Mouse (Mus musculus): ENCODE measurements around the gene Vps53.

Gene Vps53

DNA sequence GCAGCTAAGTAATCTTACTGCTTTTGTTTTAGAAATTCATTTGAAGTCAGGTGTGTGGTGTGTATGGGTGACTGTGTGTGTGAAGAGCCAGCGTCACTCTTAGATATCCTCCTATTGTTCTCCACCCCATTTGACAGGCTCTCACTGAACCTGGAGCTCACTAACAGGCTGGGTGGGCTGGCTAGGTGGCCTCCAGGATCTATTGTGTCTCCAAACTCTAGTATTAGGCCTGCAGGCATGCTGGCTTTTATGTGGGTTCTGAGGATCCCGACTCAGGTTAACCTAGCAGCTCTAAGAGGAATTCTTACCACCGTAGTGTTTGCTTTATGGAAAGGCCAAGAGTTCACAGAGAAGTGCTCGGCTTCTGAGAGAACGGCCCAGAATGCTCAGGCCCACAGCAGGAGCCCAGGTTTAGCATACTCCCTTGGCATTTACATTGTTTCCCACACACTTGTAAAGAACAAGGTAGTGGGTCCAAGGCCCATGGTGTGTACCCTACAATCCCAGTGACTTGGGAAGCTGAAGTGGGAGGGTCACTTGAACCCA is 128.4 kb downstream of the Vps53 start:
- DNase-seq: no peak

DNA sequence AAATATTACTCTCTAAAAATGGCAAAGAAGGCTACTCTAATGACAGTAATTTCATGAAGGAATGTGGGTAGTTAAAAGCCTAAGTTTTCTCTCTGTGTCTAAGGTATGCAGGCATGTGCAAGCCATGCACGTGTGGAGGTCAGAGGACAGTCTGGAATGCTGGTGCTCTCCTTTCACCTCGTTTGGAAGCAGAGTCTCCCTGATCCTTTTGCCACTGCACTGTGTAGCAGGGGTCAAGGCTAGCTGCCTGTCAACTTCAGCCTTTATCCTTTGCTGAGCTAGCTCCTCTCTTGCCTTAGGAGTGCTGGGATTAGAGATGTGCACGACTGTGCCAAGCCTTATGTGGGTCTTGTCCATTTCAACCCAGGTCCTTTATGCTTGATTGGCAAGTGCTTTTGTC is 128.9 kb downstream of the Vps53 start:
- no peak for DNase-seq

DNA sequence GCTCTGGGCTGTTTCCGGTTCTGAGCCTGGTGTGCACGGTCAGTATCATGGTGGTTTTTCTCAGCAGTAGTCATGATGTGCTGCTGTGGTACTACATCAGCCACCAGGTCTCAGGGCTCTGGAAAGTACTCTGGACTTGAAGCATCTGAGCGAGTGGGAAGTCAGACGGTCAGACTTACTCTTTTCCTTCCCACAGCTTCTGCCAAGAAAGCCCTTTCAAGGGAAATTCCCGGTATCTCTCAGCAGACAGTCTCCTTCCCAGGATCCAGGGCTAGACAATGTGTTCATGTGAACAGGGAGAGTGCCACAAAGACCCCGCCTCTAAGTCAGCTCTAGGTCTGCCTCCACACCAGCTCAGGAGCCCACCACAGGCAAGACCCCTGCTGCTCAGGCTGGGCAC is 134.1 kb downstream of the Vps53 start:
- no peak for DNase-seq

DNA sequence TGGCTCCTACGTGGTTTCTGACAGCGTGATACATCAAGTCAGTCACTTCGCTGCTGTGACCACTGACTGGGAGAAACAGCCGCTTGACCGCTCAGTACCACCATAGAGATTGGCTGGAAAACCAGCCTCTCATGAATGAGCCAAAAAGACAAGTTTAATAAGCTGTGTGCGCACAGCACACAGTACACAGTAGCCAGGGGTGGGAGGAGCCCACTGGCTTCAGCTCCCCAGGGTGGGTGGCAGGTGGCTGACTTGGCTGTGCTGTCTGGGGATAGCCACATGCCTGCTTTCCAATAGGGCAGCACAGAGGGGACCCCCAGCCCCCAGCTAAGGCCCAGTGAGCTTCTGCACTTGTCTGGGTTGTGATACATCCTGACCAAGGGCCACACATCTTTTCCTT is 135.0 kb downstream of the Vps53 start:
- peak; percentile 63 to 80 for DNase-seq

DNA sequence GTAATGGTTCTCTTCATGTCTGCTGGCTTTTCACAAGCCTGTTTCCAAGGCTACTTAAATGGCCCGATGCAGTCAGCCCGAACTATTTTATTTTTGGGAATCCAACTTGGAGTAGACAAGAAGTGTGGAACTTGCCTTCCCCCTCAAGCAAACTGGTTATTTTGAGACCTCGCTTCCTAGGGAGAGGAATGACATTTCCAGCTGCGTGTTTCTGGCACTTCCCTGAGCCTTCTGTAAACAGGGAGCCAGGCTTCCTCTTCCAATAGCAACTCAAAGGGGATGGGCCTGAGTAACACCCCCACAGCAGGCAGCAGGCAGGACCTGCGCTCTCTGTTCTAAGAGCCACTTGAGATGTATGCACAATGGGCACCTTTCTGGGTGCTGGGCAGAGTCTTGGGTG is 136.6 kb downstream of the Vps53 start:
- peak in 1 of 2 experiments; percentile 42 for DNase-seq

DNA sequence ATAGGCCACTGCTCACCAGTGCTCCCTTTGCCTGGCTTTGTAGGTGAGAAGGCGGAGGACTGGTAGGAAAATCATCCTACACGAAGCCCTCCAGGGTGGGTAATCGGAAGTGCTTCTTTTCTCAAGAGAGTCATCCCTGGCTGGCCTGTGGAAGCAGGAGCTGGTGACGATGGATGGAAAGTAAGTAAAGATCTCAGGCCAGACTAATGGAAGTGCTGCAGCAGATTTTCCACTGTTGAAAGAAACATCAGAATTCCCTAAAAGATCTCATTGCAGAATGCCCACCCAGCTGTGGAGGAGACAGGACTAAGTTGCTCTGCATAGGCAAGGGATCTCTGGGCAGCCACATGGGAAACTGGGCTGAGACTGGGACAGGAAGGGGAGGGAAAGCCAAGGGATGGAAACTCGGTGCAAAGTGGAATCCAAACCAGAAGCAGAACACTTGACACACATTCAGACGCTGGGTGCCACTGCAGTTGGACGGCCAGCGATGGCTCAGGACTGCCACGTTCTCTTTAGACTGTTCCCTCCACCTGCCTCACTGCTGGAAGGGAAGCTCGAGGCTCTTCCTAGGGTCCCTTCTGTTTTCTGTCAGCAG is 137.3 kb downstream of the Vps53 start:
- no peak for DNase-seq

DNA sequence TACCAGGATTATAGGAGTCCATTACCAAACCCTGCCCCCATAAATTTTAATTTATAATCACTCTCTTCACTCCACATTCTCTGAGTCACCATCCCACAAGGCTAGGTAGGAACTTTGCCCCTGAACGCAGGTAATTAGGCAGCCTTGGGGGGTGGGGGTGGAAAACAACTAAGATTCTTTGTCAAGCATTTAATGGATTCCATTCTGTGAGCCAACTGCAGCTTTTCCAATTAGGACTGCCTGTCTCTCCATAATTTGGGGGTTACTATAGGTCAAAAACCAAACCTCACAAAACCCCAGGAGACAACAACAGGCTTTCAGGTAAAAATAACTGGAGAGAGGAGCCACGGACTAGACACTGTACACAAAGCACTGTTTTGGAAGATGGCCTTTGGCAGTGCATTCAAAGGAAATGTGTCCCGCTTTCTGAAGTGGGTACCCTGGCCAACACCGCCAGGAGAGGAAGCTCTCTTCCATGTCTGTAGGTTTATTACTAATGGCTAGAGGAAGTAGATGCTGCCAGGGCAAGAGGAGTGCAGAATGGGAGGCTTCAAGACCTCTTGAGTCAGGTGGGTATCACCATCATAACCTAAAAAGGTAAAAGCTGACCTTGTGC is 138.6 kb downstream of the Vps53 start:
- DNase-seq: peak in 1 of 2 experiments; percentile 33

DNA sequence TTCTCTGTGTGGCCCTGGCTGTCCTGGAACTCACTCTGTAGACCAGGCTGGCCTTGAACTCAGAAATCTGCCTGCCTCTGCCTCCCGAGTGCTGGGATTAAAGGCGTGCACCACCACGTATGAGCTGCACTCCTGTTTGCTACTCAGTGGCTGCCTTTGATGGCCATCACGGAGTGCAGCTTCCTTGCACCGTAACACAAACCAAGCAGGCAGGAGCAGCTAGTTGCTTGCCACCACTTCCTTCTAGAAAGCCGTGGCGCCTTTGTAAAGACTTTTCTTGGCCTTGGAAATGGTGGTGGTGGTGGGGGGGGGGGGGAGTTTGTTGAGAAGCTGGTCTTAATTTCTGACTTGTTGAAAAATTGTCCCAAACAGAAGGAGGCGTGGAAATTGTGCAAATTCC is 139.3 kb downstream of the Vps53 start:
- no peak for DNase-seq

DNA sequence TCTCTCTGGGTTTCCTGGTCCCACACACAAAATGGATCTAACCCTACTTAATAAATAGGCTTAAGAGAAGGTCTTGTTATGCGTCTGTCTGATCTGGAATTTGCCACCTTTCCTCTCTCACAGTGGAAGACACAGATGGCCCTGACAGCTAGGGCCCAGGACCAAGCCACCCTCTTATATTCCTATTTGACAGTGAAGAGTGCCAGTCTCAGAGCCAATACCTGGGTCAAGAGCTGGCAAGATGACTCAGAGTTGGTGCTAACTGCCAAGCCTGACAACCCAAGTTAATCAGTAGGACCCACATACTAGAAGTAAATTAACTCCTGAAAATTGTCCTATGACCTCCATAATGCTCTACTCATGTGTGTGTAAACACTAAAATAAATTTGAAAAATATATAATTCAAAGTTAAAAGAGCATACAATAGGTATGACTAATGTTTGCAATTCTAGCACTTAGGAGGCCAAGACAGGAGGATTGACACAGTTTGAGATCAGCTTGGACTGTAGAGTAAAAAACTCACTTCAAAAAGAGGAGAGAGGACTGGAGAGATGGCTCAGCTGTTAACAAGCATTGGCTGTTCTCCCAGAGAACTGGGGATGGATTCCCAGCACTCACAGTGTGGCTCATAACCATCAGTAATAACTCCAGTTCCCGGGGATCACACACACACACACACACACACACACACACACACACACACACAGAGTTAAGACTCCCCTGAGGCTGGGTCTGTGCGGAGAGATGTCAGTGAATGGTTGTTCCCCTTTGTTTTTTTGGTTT is 140.0 kb downstream of the Vps53 start:
- DNase-seq: peak; percentile 77 to 84

DNA sequence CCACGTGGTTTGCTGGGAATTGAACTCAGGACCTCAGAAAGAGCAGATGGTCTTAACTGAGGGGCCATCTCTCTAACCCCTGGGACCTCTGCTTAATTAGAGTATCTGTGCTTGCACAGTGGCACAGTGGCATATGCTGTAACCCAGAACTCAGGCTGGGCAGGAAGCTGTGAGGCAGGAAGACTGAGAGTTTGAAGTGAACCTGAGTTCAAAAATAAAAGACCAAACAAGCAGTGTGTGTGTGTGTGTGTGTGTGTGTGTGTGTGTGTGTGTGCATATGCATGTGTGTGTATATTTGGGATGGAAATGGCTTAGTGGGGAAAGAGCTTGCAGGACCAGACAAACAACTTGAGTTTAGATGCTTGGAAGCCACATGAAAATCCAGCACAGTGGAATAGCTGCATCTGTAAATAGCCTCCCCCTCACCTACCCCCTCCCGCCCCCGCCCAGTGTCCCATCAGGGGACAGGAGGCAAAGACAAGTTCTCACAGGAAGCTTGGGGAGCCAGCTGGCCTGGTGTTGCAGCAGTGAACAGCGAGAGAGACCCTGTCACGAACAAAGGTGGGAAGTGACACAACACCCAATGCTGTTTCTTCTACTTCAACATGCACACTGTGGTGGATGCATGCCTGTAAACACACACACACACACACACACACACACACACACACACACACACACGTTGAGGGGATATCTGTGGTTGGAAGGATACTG is 141.7 kb downstream of the Vps53 start:
- no peak for DNase-seq

DNA sequence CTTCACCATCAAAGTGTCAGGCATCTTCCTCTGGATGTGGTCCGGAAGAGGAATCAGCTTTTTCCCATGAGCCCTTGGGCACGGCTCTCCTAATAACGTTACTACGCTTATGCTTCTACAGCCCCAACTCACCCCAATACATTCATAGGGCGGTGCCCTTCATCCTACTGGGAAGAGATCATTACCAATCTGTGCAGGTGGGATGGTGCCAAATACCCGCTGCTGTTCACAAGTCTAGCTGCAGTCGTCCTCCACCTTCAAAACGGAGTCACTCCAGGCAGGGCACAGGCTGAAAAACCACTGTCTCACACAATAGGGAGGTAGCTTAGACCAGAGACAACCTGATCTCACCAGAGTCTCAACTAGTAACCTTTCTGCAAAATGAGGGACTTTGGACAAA is 144.3 kb downstream of the Vps53 start:
- DNase-seq: peak; percentile 77 to 87

DNA sequence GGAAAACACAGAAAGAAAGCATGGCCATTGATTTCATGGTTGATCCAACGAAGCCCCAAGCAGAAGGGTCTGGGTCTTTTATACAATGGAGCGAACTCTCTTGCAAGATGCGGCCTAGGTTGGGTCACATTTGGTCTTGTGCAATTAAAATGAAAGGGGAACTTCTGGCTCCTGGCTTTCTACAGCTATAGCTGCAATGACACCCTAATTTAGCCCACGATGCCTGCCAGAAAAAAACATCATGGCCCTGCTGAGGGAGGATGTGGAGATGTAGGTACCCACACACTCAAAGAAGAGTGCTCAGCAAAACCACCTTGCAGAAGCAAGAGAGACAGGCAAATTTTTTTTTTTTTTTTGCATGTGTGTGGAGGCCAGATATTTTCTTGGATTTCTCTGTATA is 145.6 kb downstream of the Vps53 start:
- no peak for DNase-seq

DNA sequence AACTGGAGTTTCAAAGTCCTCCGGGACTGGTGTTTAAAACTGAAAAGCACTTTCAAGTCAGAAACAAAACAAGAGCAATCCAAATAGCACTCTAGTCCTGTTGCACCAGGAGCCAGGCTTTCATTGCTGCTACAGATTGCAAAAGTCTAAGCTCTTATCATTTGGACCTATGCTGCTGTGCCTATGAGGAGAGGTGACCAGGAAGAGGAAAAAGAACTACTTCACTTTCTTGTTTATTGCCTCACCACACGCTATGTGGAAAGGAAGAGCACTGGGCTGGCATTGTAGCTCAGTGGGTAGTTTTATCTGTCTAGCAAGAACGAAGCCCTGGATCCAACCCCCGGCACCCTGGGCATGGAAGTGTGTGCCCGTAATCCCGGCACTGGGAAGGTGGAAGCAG is 146.1 kb downstream of the Vps53 start:
- DNase-seq: no peak

DNA sequence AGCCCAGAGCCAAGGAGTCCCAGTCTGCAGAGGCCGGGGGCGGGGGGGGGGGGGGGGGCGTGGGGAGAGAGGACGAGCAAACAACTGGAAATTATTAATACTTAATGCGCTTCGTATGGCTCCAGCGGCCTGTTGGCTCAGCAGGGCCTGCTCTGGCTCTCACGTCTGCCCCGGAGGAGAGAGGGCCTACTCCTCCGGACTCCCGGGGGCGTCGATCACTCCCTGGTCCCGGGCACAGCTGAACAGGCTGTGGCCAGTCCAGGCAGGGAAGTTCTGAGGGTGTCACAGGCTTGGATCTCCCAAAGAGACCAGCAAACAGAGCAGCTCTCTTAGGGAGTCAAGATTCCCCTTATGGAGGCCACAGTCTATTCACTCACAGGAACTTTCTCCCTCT is 151.4 kb downstream of the Vps53 start:
- DNase-seq: no peak

DNA sequence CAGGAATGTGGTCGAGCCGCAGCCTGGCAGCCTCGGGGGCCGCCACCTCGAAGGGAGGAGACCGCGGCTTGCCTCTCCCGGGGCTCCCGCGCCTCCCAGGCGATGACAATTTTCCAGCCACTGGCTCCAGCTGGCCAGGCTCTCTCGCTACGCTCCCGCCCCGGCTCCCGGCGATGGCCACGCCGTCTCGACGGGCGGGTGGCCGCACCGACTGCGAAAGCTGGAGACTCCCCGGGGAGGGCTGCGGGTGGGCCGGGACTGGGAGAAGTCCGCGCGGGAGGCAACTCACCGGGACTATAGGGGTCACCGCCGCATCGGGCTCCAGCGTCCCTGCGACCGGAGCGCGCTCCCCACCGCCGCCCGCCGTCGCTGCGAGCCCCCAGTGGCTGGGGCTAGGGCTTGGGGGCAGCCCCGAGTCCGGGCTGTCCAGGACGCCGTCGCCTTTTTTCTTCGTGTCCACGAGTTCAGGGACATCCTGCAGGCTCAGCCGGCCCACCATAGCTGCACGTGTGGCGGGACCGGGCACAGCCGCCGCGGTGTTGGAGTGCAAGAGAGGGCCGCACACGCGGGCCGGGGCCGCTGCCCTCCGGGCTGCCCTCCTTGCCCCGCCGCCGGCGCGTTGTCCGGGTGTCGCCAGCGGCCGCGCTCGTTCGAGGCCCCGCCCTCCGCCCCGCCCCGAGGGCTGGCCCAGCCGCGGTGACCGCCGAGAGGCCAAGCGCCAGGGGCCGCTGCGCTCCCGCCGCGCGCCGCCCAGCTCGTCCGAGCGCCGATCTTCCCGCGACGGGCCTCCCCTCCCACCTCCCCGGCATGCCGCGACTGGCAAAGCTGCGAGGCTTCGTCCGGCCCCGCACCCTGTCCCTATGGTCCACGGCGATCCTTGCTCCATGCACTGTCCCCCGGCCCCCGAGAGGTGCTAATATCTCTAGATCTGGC is 152.0 kb downstream of the Vps53 start, which contains the start of gene Rflnb:
TSS of gene Rflnb (minus strand) at position 644 of the 933 bp plus-strand sequence.
- DNase-seq: peak; percentile 86 to 91

DNA sequence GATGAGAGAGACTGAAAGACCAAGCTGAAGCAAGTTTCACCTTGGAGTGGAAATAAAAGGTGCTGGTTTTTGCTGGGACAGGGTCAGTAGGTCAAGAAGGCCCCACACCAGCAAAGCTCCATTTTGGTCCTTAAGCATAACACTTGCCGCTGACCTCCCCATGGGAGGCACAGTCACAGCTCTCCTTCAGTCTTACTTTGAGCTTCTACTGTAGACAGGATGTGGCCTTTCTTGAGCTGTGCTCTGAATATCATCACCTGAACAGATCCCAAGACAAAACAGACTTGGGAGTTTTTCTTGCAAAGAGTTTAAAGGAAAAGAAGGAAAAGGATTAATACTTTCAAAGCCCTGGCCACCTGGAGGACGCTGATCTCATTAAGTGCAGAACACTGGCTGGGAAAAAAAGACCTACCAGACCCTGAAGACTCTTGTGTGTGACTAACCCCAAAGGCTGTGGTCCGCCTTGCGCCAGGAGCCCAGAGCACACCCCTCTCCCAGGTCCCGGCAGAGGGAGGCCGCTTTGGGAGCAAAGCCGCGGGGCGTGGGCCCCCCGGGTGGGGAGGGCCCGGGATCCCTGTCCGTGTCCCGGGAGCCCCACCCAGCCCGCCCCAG is 152.8 kb downstream of the Vps53 start:
- no peak for DNase-seq

DNA sequence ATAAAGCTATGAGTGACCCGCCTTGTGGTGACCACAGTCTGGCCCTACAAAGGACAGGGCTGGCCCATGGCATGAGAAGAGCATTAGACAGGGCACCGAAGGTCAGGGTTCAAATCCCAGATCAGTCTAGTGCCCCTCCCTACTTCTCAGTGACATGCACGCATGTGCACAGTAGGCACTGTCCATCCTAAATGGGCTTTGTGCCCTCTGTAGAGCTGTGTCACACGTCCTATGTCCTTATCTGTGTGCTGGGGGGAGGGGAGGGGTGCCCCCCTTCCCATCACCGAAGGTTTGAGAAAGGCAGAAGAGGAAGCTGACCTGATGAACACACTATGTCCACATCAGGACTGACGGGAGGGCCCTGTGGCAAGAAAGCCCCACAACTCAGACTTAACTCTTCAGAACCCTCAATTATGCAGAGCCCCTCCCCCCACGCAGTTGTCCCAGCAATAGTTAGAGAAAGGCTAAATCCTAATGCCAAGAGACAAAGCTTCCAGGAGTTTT is 154.3 kb downstream of the Vps53 start:
- DNase-seq: no peak

DNA sequence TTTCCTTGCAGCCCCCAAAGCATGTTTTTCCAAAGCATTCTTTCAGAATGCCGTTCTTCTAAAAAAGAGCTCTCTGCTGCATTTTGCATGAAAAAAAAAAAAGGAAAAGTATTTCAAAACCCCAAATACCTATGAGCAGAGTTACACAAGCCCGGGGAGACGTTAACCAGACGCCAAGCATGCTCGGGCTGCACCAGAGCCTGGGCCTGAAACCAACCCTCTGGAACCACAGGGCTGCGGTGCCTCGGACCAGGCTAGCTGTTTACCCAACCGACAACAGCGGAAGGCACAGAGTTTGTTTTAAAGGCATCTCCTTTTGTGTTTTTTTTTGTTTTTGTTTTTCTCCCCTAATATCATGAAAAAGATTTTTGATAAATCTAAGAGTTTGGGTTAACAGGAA is 158.5 kb downstream of the Vps53 start:
- DNase-seq: no peak

DNA sequence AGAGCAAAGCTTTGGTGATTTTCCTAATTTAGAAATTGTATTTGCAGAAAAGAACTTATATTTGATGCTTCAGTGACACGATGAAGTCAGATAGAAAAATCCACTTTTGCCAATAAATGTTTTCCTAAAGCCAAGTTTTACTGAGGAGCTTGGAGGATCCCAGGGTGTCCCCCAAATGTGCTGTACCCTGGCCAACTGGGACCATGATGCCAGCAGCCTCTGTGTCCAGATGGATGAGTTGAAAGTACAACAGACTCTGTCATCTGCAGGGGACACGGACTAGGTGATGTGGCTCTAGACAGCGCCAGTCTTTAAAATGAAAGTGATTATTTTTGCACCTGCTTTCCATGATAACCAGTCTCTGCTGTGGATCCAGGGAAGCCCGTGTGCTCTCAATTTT is 159.6 kb downstream of the Vps53 start:
- peak; percentile 54 to 72 for DNase-seq

DNA sequence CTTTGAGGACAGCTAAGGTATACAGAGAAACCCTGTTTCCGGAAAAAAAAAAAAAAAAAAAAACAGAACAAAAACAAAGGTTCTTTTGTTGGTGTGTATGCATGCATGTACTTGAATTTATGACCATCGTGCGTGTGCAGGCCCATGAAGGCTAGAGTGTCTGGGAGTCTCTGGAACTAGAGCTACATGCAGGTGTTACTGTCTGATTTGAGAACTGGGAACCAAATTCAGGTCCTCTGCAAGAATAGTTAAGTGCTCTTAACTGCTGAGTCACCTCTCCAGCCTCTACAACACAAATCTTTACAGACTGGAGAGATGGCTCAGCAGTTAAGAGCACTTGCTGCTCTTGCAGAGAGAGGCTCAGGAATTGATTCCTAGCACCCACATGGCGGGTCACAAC is 163.6 kb downstream of the Vps53 start:
- DNase-seq: no peak

DNA sequence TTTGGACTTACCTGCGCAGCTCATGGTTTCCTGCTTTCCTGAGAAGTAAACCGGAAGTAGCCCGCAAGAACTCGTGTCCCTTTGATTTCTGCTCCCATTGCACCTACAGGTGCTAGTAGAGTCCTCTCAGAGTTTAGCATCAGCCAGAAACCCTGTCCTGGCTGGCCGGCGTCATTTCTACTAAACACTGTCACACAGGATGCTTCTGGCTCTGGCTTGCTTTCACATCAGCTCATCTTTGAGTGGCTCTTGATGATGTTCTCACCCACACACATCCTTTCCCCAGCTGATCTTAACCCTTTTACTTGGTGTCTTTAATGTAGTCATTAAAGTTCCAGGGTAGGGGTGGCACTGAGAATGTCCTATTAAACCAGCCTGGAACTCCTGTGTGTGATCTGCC is 164.2 kb downstream of the Vps53 start:
- DNase-seq: no peak
